25 mouse cellular contexts compared by ENCODE assay signal in genomic region chr8:71645510-71645909, GRCm38 (mm10). TPM values are rescaled to one million over a fixed set of nuclear protein-coding genes. Genes with fewer than 3 reads are reported as not detected.
"Had no signal": no experiment of that assay in that cellular context is flagged by ENCODE, and none has a peak within 500 bp of the region (broad histone marks: within the 10 kb centered on the region; RNA-seq: fewer than 3 reads in every experiment).

No protein-coding gene starts in this region.

- H3K27ac ChIP-seq: heart, adult 2 months; heart, embryonic 13.5 days; heart, embryonic 15.5 days; hindbrain, embryonic 13.5 days; hindbrain, embryonic 15.5 days; hindbrain, postnatal 0 days; limb, embryonic 10.5 days; limb, embryonic 12.5 days had no signal

- H3K9me3 ChIP-seq: heart, embryonic 13.5 days; heart, embryonic 15.5 days; hindbrain, embryonic 13.5 days; hindbrain, embryonic 15.5 days; limb, embryonic 10.5 days; limb, embryonic 12.5 days had no signal

- H3K9ac ChIP-seq: heart, embryonic 13.5 days; heart, embryonic 15.5 days; hindbrain, embryonic 13.5 days; hindbrain, embryonic 15.5 days; limb, embryonic 12.5 days had no signal

- H3K4me2 ChIP-seq: heart, embryonic 11.5 days; heart, embryonic 13.5 days; heart, embryonic 15.5 days; hindbrain, embryonic 13.5 days; hindbrain, embryonic 15.5 days; limb, embryonic 12.5 days; liver, embryonic 11.5 days had no signal

- ATAC-seq: intestine, embryonic 16.5 days had no signal

- H3K4me1 ChIP-seq: heart, embryonic 13.5 days; heart, embryonic 15.5 days; hindbrain, embryonic 13.5 days; hindbrain, embryonic 15.5 days; limb, embryonic 10.5 days; limb, embryonic 12.5 days had no signal

- H3K27me3 ChIP-seq: hindbrain, embryonic 15.5 days had no signal

- H3K36me3 ChIP-seq: heart, embryonic 13.5 days; heart, embryonic 15.5 days; limb, embryonic 10.5 days; limb, embryonic 12.5 days had no signal

- DNase-seq: gastrocnemius, postnatal 14 days; gastrocnemius, postnatal 36 days; heart, adult 11 months; heart, adult 2 months; heart, postnatal 14 days; heart, postnatal 36 days; kidney, adult 11 months; kidney, adult 2 months; kidney, adult 9 months; kidney, postnatal 10 days; kidney, postnatal 36 days; layer of hippocampus, adult 9-11 months; layer of hippocampus, postnatal 36 days; liver had no signal

- H3K4me3 ChIP-seq: heart, adult 2 months; heart, embryonic 13.5 days; heart, embryonic 15.5 days; hindbrain, embryonic 13.5 days; hindbrain, embryonic 15.5 days; limb, embryonic 10.5 days; limb, embryonic 12.5 days had no signal

RNA-seq across cellular contexts. Expression of gene Unc13a, which starts 26.0 kb away (rescaled TPM):
- total RNA-seq: gastrocnemius, adult 18-20 months; gastrocnemius, postnatal 36 days had no signal

RNA-seq across cellular contexts. Expression of gene Insl3, which starts 43.5 kb away (rescaled TPM):
- total RNA-seq: hindbrain, postnatal 0 days had no signal
